Mouse (Mus musculus) stomach, postnatal 0 days (tissue): ENCODE results near the gene Usp22.

Source experiments
- CTCF ChIP-seq: IDR thresholded peaks from 2 replicates; pipeline ENCODE4 v1.5.1; 2016; ENCODE audit warnings: antibody characterized with exemption, low read depth, mild to moderate bottlenecking, moderate library complexity
- EP300 ChIP-seq: optimal IDR thresholded peaks from 2 replicates; pipeline ENCODE3; 2016; ENCODE audit warnings: antibody characterized with exemption

- TF ChIP-seq CTCF (no peak), EP300 (no peak)
Measured at GRCm38 (mm10) chr11:61162776-61163175, 12.1 kb downstream of the Usp22 start.
